8 mouse cellular contexts compared by ENCODE assay signal in genomic region chr9:119962987-119963667, GRCm38 (mm10). TPM values are rescaled to one million over a fixed set of nuclear protein-coding genes. Genes with fewer than 3 reads are reported as not detected.
DNase-seq lines count a peak whose midpoint lies in the region; ATAC-seq and TF ChIP-seq lines count a peak whose summit lies in the region.

No protein-coding gene starts in this region.

- 9% methylated on average over 21 of the region's 21 CpGs for WGBS in forebrain, embryonic 10.5 days
- WGBS in limb, embryonic 11.5 days = 10% methylated on average over 21 of the region's 21 CpGs
- 12% methylated on average over 21 of the region's 21 CpGs for WGBS in midbrain, embryonic 14.5 days

- H3K4me1 ChIP-seq in E14TG2a.4 (replicated peaks; ENCODE audit: low read depth, low read length) = peaks cover 87% of the 10 kb centered on the region
- H3K4me1 ChIP-seq in forebrain, embryonic 10.5 days = peaks cover 14% of the 10 kb centered on the region
- H3K4me1 ChIP-seq in limb, embryonic 11.5 days (ENCODE audit: control insufficient read depth, insufficient read depth, low read length) = peaks cover 5% of the 10 kb centered on the region; the same call in 1 of the 2 replicates
- H3K4me1 ChIP-seq in midbrain, embryonic 14.5 days (ENCODE audit: control insufficient read depth, insufficient read depth, low read length) = no peaks in the 10 kb centered on the region

- no peaks in the 10 kb centered on the region for H3K9me3 ChIP-seq in E14TG2a.4 (ENCODE audit: low read length)
- no peaks in the 10 kb centered on the region for H3K9me3 ChIP-seq in forebrain, embryonic 10.5 days
- no peaks in the 10 kb centered on the region for H3K9me3 ChIP-seq in limb, embryonic 11.5 days (ENCODE audit: control insufficient read depth, low read length)
- H3K9me3 ChIP-seq in midbrain, embryonic 14.5 days (ENCODE audit: control insufficient read depth, low read length) = no peaks in the 10 kb centered on the region

- H3K27me3 ChIP-seq in E14TG2a.4 (ENCODE audit: insufficient read depth, low read length) = peaks cover 12% of the 10 kb centered on the region; the same call in 1 of the 2 replicates
- H3K27me3 ChIP-seq in forebrain, embryonic 10.5 days (ENCODE audit: poor library complexity, severe bottlenecking) = peaks cover 19% of the 10 kb centered on the region
- no peaks in the 10 kb centered on the region for H3K27me3 ChIP-seq in limb, embryonic 11.5 days (ENCODE audit: control insufficient read depth, insufficient read depth, low read length)
- no peaks in the 10 kb centered on the region; the same call in 1 of the 2 replicates for H3K27me3 ChIP-seq in midbrain, embryonic 14.5 days (ENCODE audit: control insufficient read depth, insufficient read depth, low read length)

- TF ChIP-seq CTCF in E14TG2a.4 (conservative IDR thresholded peaks at IDR 0.05; ENCODE audit: low read length) = peak; percentile 71

- ATAC-seq in limb, embryonic 11.5 days (ENCODE audit: insufficient number of reproducible peaks, low FRiP score, low TSS enrichment, low read depth) = peak; percentile 79; the same call in 1 of the 2 replicates
- no peak for ATAC-seq in midbrain, embryonic 14.5 days (ENCODE audit: low FRiP score, low TSS enrichment)

- H3K27ac ChIP-seq in forebrain, embryonic 10.5 days = peak overlapping the region; percentile 57
- H3K27ac ChIP-seq in limb, embryonic 11.5 days (replicated peaks; ENCODE audit: low read depth, low read length) = no peak overlapping the region
- no peak overlapping the region for H3K27ac ChIP-seq in midbrain, embryonic 14.5 days (replicated peaks; ENCODE audit: low read depth, low read length)

- intact Hi-C loops in heart, postnatal 36 days (cut with DNase I) = loop anchor here (2.0 to 5.0 kb wide), 3 partner anchors 50 to 134 kb away; no protein-coding TSS in a partner anchor

- peak; percentile 91 for DNase-seq in adrenal gland, postnatal 14 days
- DNase-seq in forebrain, embryonic 10.5 days (ENCODE audit: extremely low spot score, low spot score) = peak; percentile 79
- DNase-seq in heart, postnatal 36 days = peak; percentile 81 to 82
- peak; percentile 90 for DNase-seq in limb, embryonic 11.5 days (ENCODE audit: low spot score)
- peak; percentile 69 for DNase-seq in midbrain, embryonic 14.5 days
- DNase-seq in testis, postnatal 14 days (ENCODE audit: low spot score) = peak; percentile 56
- DNase-seq in layer of hippocampus, adult 9-11 months = no peak

- H3K4me3 ChIP-seq in E14TG2a.4 (replicated peaks; ENCODE audit: low read length) = peak overlapping the region; percentile 71
- peak overlapping the region; percentile 35 for H3K4me3 ChIP-seq in forebrain, embryonic 10.5 days
- H3K4me3 ChIP-seq in limb, embryonic 11.5 days (ENCODE audit: low read depth, low read length) = no peak overlapping the region
- no peak overlapping the region for H3K4me3 ChIP-seq in midbrain, embryonic 14.5 days (replicated peaks; ENCODE audit: low read depth, low read length)

- H3K4me2 ChIP-seq in limb, embryonic 11.5 days (ENCODE audit: low read depth, severe bottlenecking) = peak overlapping the region; percentile 26
- no peak overlapping the region; the same call in 1 of the 2 replicates for H3K4me2 ChIP-seq in midbrain, embryonic 14.5 days (ENCODE audit: low read length)

- H3K36me3 ChIP-seq in E14TG2a.4 (ENCODE audit: insufficient read depth, low read length) = no peaks in the 10 kb centered on the region
- no peaks in the 10 kb centered on the region for H3K36me3 ChIP-seq in forebrain, embryonic 10.5 days (replicated peaks)
- no peaks in the 10 kb centered on the region for H3K36me3 ChIP-seq in limb, embryonic 11.5 days (ENCODE audit: control insufficient read depth, insufficient read depth, low read length)
- H3K36me3 ChIP-seq in midbrain, embryonic 14.5 days (ENCODE audit: control insufficient read depth, insufficient read depth, low read length) = no peaks in the 10 kb centered on the region

- peak overlapping the region; percentile 27; the same call in 1 of the 2 replicates for H3K9ac ChIP-seq in limb, embryonic 11.5 days (ENCODE audit: low read length)
- no peak overlapping the region for H3K9ac ChIP-seq in midbrain, embryonic 14.5 days (replicated peaks; ENCODE audit: low read length)

RNA-seq across cellular contexts. Expression of gene Csrnp1, which starts 21.3 kb away (rescaled TPM):
- total RNA-seq in adrenal gland, postnatal 14 days (2021) = 17.8 and 24.5 TPM in 2 replicates
- polyA plus RNA-seq in forebrain, embryonic 10.5 days (2016; fragmentation: Nextera tagmentation; extraction: Ambion mirVana) = 3.3 and 4.2 TPM in 2 replicates
- total RNA-seq in heart, postnatal 36 days (2021) = 10 to 100 TPM; 11.1 to 29.3 TPM
- polyA plus RNA-seq in limb, embryonic 11.5 days (2014; fragmentation: Nextera tagmentation; extraction: Ambion mirVana) = 1.5 and 1.6 TPM in 2 replicates
- 0.67 and 2.2 TPM in 2 replicates for polyA plus RNA-seq in midbrain, embryonic 14.5 days (2014; fragmentation: Nextera tagmentation; extraction: Ambion mirVana)

RNA-seq across cellular contexts. Expression of gene Ttc21a, which starts 25.7 kb away (rescaled TPM):
- total RNA-seq in adrenal gland, postnatal 14 days (2021) = 0.11 TPM in 2 replicates
- polyA plus RNA-seq in forebrain, embryonic 10.5 days (2016; fragmentation: Nextera tagmentation; extraction: Ambion mirVana) = 0.31 and 0.42 TPM in 2 replicates
- total RNA-seq in heart, postnatal 36 days (2021) = not detected
- 0.35 and 0.68 TPM in 2 replicates for polyA plus RNA-seq in limb, embryonic 11.5 days (2014; fragmentation: Nextera tagmentation; extraction: Ambion mirVana)
- polyA plus RNA-seq in midbrain, embryonic 14.5 days (2014; fragmentation: Nextera tagmentation; extraction: Ambion mirVana) = 0.45 and 0.49 TPM in 2 replicates

RNA-seq across cellular contexts. Expression of gene Gorasp1, which starts 25.8 kb away (rescaled TPM):
- 17.0 and 22.3 TPM in 2 replicates for total RNA-seq in adrenal gland, postnatal 14 days (2021)
- 29.9 and 30.4 TPM in 2 replicates for polyA plus RNA-seq in forebrain, embryonic 10.5 days (2016; fragmentation: Nextera tagmentation; extraction: Ambion mirVana)
- 10 to 100 TPM; 30.2 to 30.6 TPM for total RNA-seq in heart, postnatal 36 days (2021)
- 23.3 and 23.8 TPM in 2 replicates for polyA plus RNA-seq in limb, embryonic 11.5 days (2014; fragmentation: Nextera tagmentation; extraction: Ambion mirVana)
- polyA plus RNA-seq in midbrain, embryonic 14.5 days (2014; fragmentation: Nextera tagmentation; extraction: Ambion mirVana) = 25.2 and 31.7 TPM in 2 replicates

Comparison
In these comparisons a context has a peak if more than half of its experiments do, and no peak if none do; other contexts are left out.
1. H3K4me3 ChIP-seq: peak in E14TG2a.4 (single experiment) and forebrain, embryonic 10.5 days (single experiment); none in limb, embryonic 11.5 days (single experiment) and midbrain, embryonic 14.5 days (single experiment).